Mouse (Mus musculus) CH12.LX (cell line): ENCODE data around the gene Wasf3. TPM values are rescaled to one million over a fixed set of nuclear protein-coding genes. Genes with fewer than 3 reads are reported as not detected.

Experiments used
- DNase-seq: peaks from one replicate; pipeline ENCODE4 v3.0.0-alpha.2; 2013; ENCODE audit errors: extremely low read depth
- H3K27ac ChIP-seq: 2 replicates; pipeline ENCODE4 v1.5.1; 2012; ENCODE audit warnings: low read depth, mild to moderate bottlenecking, control low read depth, moderate library complexity; ENCODE audit not compliant: insufficient read depth
- H3K27me3 ChIP-seq: replicated peaks from 2 replicates; pipeline ENCODE3; 2012; ENCODE audit warnings: inconsistent platforms
- H3K36me3 ChIP-seq, 2 experiments: replicated peaks in 1 of 2; 2 replicates each; pipeline versions ENCODE3 to v1.6.1; 2012; ENCODE audit warnings: inconsistent platforms in 1 of 2, low read length in 1 of 2, mild to moderate bottlenecking in 1 of 2, mixed read lengths in 1 of 2, moderate library complexity in 1 of 2; ENCODE audit not compliant: control insufficient read depth in 1 of 2, insufficient read depth in 1 of 2
- H3K4me1 ChIP-seq, 2 experiments: 2 replicates each; pipeline ENCODE4 v1.6.1; 2012; ENCODE audit warnings: inconsistent platforms in 1 of 2, moderate library complexity in 1 of 2; ENCODE audit not compliant: insufficient read depth in 2 of 2, control insufficient read depth in 1 of 2
- H3K4me2 ChIP-seq: 2 replicates; pipeline ENCODE4 v1.6.1; 2012; ENCODE audit warnings: low read depth, mild to moderate bottlenecking, control low read depth; ENCODE audit not compliant: poor library complexity, insufficient read depth, severe bottlenecking
- H3K4me3 ChIP-seq, 3 experiments: fragments of 150-350 bp in 1 of 3; sonication (generic) in 1 of 3; replicated peaks in 1 of 3; 2 replicates each; pipeline versions ENCODE3 to v1.5.1; 2011 to 2012; ENCODE audit warnings: low read depth in 2 of 3, low read length in 2 of 3, mild to moderate bottlenecking in 2 of 3, moderate library complexity in 2 of 3, control low read depth in 1 of 3, improper control_type of control experiment in 1 of 3, inconsistent platforms in 1 of 3, mixed read lengths in 1 of 3; ENCODE audit not compliant: poor library complexity in 1 of 3
- H3K79me2 ChIP-seq: replicated peaks from 2 replicates; pipeline ENCODE4 v1.6.1; 2012; ENCODE audit warnings: mild to moderate bottlenecking, moderate library complexity; ENCODE audit not compliant: control insufficient read depth, poor library complexity, insufficient read depth, severe bottlenecking; ENCODE audit errors: extremely low read depth
- H3K9ac ChIP-seq: 2 replicates; pipeline ENCODE4 v1.6.1; 2012; ENCODE audit warnings: low read depth, mild to moderate bottlenecking, control low read depth, moderate library complexity; ENCODE audit not compliant: insufficient read depth
- H3K9me3 ChIP-seq: replicated peaks from 2 replicates; pipeline ENCODE3; 2012; ENCODE audit warnings: low read length, inconsistent platforms, mixed read lengths
- BHLHE40 ChIP-seq: IDR thresholded peaks from 2 replicates; pipeline ENCODE4 v1.6.1; 2011; ENCODE audit warnings: mild to moderate bottlenecking, low read depth, low read length, improper control_type of control experiment
- CHD1 ChIP-seq: IDR thresholded peaks from 2 replicates; pipeline ENCODE4 v1.6.1; 2012; ENCODE audit warnings: low read depth, low read length, improper control_type of control experiment, inconsistent platforms
- CHD2 ChIP-seq: IDR thresholded peaks from 2 replicates; pipeline ENCODE4 v1.6.1; 2011; ENCODE audit warnings: low read length, improper control_type of control experiment
- CTCF ChIP-seq, 2 experiments: IDR thresholded peaks in 1 of 2; conservative IDR thresholded peaks in 1 of 2; 2 replicates each; pipeline ENCODE4 v1.5.1; 2011 to 2012; ENCODE audit warnings: low read depth in 2 of 2, low read length in 2 of 2, improper control_type of control experiment in 1 of 2, inconsistent platforms in 1 of 2, mild to moderate bottlenecking in 1 of 2, moderate library complexity in 1 of 2
- E2F4 ChIP-seq: IDR thresholded peaks from 2 replicates; pipeline ENCODE4 v1.6.1; 2011; ENCODE audit warnings: low read depth, low read length, improper control_type of control experiment; ENCODE audit not compliant: insufficient replicate concordance
- ETS1 ChIP-seq: conservative IDR thresholded peaks from 2 replicates; pipeline ENCODE4 v1.6.1; 2012; ENCODE audit warnings: low read depth, mild to moderate bottlenecking, inconsistent platforms, low read length, improper control_type of control experiment, moderate library complexity
- GABPA ChIP-seq: IDR thresholded peaks from 2 replicates; pipeline ENCODE4 v1.6.1; 2012; ENCODE audit warnings: low read depth, low read length, improper control_type of control experiment, inconsistent platforms; ENCODE audit not compliant: insufficient replicate concordance
- JUN ChIP-seq: IDR thresholded peaks from 2 replicates; pipeline ENCODE4 v1.6.1; 2011; ENCODE audit warnings: low read depth, mild to moderate bottlenecking, low read length, improper control_type of control experiment, moderate library complexity; ENCODE audit not compliant: insufficient read depth
- JUND ChIP-seq: conservative IDR thresholded peaks from 2 replicates; pipeline ENCODE4 v1.6.1; 2011; ENCODE audit warnings: low read depth, low read length, improper control_type of control experiment
- KAT2A ChIP-seq: IDR thresholded peaks from 2 replicates; pipeline ENCODE4 v1.6.1; 2012; ENCODE audit warnings: low read length, improper control_type of control experiment, inconsistent platforms; ENCODE audit not compliant: insufficient replicate concordance
- MAZ ChIP-seq: IDR thresholded peaks from 2 replicates; pipeline ENCODE4 v1.6.1; 2012; ENCODE audit warnings: low read depth, mild to moderate bottlenecking, inconsistent platforms, low read length, improper control_type of control experiment, moderate library complexity
- MXI1 ChIP-seq: IDR thresholded peaks from 2 replicates; pipeline ENCODE4 v1.6.1; 2011; ENCODE audit warnings: mild to moderate bottlenecking, low read depth, low read length, improper control_type of control experiment
- NELFE ChIP-seq: IDR thresholded peaks from 2 replicates; pipeline ENCODE4 v1.6.1; 2011; ENCODE audit warnings: low read depth, low read length, improper control_type of control experiment
- PAX5 ChIP-seq: IDR thresholded peaks from 2 replicates; pipeline ENCODE4 v1.6.1; 2012; ENCODE audit warnings: low read length, inconsistent platforms, mixed read lengths
- POLR2A ChIP-seq: IDR thresholded peaks from 2 replicates; pipeline ENCODE4 v1.6.1; 2011; ENCODE audit warnings: low read depth, mild to moderate bottlenecking, improper control_type of control experiment, low read length
- POLR2AphosphoS2 ChIP-seq: IDR thresholded peaks from 2 replicates; pipeline ENCODE4 v1.6.1; 2011; ENCODE audit warnings: low read depth, low read length, improper control_type of control experiment
- RAD21 ChIP-seq: IDR thresholded peaks from 2 replicates; pipeline ENCODE4 v1.6.1; 2011; ENCODE audit warnings: low read depth, mild to moderate bottlenecking, low read length, improper control_type of control experiment, moderate library complexity
- RCOR1 ChIP-seq: conservative IDR thresholded peaks from 2 replicates; pipeline ENCODE4 v1.6.1; 2012; ENCODE audit warnings: low read depth, mild to moderate bottlenecking, inconsistent platforms, low read length, improper control_type of control experiment
- SIN3A ChIP-seq: IDR thresholded peaks from 2 replicates; pipeline ENCODE4 v1.6.1; 2012; ENCODE audit warnings: low read length, improper control_type of control experiment, inconsistent platforms
- TCF12 ChIP-seq: IDR thresholded peaks from 2 replicates; pipeline ENCODE4 v1.6.1; 2014; ENCODE audit warnings: low read depth, mild to moderate bottlenecking, inconsistent platforms, low read length, improper control_type of control experiment
- UBTF ChIP-seq: IDR thresholded peaks from 2 replicates; pipeline ENCODE4 v1.6.1; 2012; ENCODE audit warnings: low read depth, mild to moderate bottlenecking, inconsistent platforms, low read length, improper control_type of control experiment, moderate library complexity
- USF1 ChIP-seq: IDR thresholded peaks from 2 replicates; pipeline ENCODE4 v1.6.1; 2014; ENCODE audit warnings: low read depth, mild to moderate bottlenecking, inconsistent platforms, low read length, improper control_type of control experiment
- ZNF384 ChIP-seq: IDR thresholded peaks from 2 replicates; pipeline ENCODE4 v1.6.1; 2012; ENCODE audit warnings: low read depth, low read length, improper control_type of control experiment, inconsistent platforms
- dilution Hi-C: fragments of 300-500 bp; cut with MboI; formaldehyde crosslinking; loops from 2 replicates; pipeline ENCODE4 v1.14.3; 2020; ENCODE audit warnings: low sequenced_read_pairs; ENCODE audit not compliant: extremely low pct_unique_long_range_greater_than_20kb, extremely low pct_ligation_motif_present
- in situ Hi-C: fragments of 300-500 bp; cut with MboI; formaldehyde crosslinking; loops from 3 replicates; pipeline ENCODE4 v1.14.3; 2019; ENCODE audit warnings: low sequenced_read_pairs, low pct_ligation_motif_present, low pct_unique_long_range_greater_than_20kb, mixed read lengths
- polyA plus RNA-seq: library from polyadenylated mRNA; unstranded; fragments of >175 nt; gene quantifications from 2 replicates; pipeline ENCODE4 v1.2.1, GENCODE M21; 2012; ENCODE audit warnings: low read depth; ENCODE audit not compliant: insufficient read length
- total RNA-seq, 2 experiments: library from RNA; depleted of rRNA; stranded (reverse); fragments of 300-350 nt in 1 of 2; fragments of >200 nt in 1 of 2; gene quantifications; 2 replicates each; pipeline ENCODE4 v1.2.3; 2012 to 2014

Wasf3 gene
- total and polyA plus RNA-seq, 3 experiments: not detected

DNA sequence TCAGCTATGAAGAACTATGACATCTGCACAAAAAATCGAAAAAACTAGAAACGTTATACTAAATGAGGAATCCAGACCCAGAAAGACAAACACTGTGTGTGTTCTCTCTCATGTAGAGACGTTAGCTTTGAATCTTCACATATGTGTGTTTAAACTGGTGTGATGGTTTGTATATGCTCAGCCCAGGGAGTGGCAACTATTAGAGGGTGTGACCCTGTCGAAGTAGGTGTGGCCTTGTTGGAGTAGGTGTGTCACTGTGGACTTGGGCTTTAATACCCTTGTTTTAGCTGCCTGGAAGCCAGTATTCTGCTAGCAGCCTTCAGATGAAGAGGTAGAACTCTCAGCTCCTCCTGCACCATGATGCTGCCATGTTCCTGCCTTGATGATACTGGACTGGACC lies 44.7 kb upstream of the Wasf3 start:
- Histone ChIP-seq H3K27me3 (peaks cover 67% of the 10 kb centered on the region), H3K9me3 (no peaks in the 10 kb centered on the region), H3K27ac (no peak overlapping the region), H3K4me1 (no peaks in the 10 kb centered on the region), H3K4me3 (no peak overlapping the region), H3K79me2 (no peaks in the 10 kb centered on the region), H3K36me3 (no peaks in the 10 kb centered on the region), H3K4me2 (no peak overlapping the region), H3K9ac (no peak overlapping the region)
- in situ Hi-C loops: no loop called here
- TF ChIP-seq BHLHE40 (no peak), CHD2 (no peak), MAZ (no peak), RAD21 (no peak), UBTF (no peak), NELFE (no peak), POLR2AphosphoS2 (no peak), JUN (no peak), MXI1 (no peak), USF1 (no peak), ZNF384 (no peak)
- dilution Hi-C loops: no loop called here
- DNase-seq: no peak

DNA sequence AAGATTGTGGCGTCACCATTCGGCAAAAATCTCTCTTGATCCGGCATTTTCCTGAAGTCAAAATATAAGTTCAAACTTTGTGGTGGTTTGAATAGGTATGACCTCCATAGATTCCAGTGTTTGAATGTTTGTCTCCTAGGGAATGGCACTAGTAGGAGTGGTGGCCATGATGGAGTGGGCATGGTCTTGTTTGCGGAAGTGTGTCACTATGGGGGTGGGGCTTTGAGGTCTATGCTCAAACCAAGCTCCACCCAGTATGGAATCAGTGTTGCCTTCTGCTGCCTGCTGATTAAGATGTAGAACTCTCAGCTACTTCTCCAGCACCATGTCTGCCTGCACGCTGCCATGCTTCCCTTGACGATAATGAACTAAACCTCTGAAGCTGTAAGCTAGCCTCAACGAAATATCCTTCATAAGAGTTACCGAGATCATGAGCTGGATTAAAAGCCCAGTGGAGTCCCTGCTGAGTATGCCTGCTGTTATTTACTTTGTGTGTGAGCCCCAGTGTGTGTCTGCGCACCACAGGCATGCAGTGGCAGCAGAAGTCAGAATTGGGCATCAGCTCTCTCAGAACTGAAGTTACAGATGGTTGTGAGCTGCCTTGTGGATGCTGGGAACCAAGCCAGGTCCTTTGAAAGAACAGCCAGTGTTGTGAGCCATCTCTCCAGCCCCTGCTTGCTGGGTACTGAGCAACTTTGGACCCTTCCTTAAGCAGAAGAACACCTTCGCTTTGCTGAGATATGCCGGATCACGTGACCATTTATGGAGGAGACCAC lies 39.7 kb upstream of the Wasf3 start:
- dilution Hi-C loops: no loop called here
- no peak overlapping the region for H3K4me3 ChIP-seq

More for the DNA sequence above, 39.7 kb upstream of the Wasf3 start:
- Histone ChIP-seq H3K9ac (no peak overlapping the region), H3K4me1 (no peaks in the 10 kb centered on the region; a peak in 1 of 4 replicates), H3K79me2 (no peaks in the 10 kb centered on the region), H3K4me2 (no peak overlapping the region), H3K36me3 (no peaks in the 10 kb centered on the region), H3K9me3 (no peaks in the 10 kb centered on the region), H3K27me3 (peaks cover 48% of the 10 kb centered on the region), H3K27ac (no peak overlapping the region)
- TF ChIP-seq UBTF (no peak), PAX5 (no peak), BHLHE40 (no peak), POLR2A (no peak), E2F4 (no peak), TCF12 (no peak), JUND (no peak), RCOR1 (no peak), CHD2 (no peak), MXI1 (no peak), SIN3A (no peak), KAT2A (no peak), CTCF (conservative IDR thresholded peaks at IDR 0.05 in 1 of 2, IDR thresholded peaks at IDR 0.05 in 1 of 2; ENCODE audit: low read depth in 2 of 2, low read length in 2 of 2) (no peak), ETS1 (no peak), RAD21 (no peak), ZNF384 (no peak), GABPA (no peak), CHD1 (no peak)
- no peak for DNase-seq
- in situ Hi-C loops: no loop called here
